Mouse (Mus musculus): ENCODE data around the gene Pld5. TPM values are rescaled to one million over a fixed set of nuclear protein-coding genes. Genes with fewer than 3 reads are reported as not detected.

Pld5 gene
- polyA plus RNA-seq, 1 experiment from 2014 or later, result 0.58 TPM

- Histone ChIP-seq H3K4me1 (ENCODE audit: control insufficient read depth in 2 of 2, insufficient read depth in 2 of 2, low read length in 2 of 2) (no peaks in the 10 kb centered on the region), H3K4me3 (ENCODE audit: control insufficient read depth in 1 of 2, insufficient read depth in 1 of 2, low read depth in 1 of 2, low read length in 2 of 2) (no peak overlapping the region), H3K9me3 (ENCODE audit: control insufficient read depth, low read length) (no peaks in the 10 kb centered on the region), H3K9ac (ENCODE audit: low read length) (no peak overlapping the region), H3K36me3 (ENCODE audit: control insufficient read depth, insufficient read depth, low read length) (no peaks in the 10 kb centered on the region), H3K27me3 (ENCODE audit: control insufficient read depth, insufficient read depth, low read length) (no peaks in the 10 kb centered on the region), H3K27ac (replicated peaks in 1 of 2; ENCODE audit: control insufficient read depth in 1 of 2, insufficient read depth in 1 of 2, low read depth in 2 of 2, low read length in 2 of 2) (no peak overlapping the region), H3K4me2 (ENCODE audit: low read length) (no peak overlapping the region)
- WGBS, result 76% methylated on average over 2 of the region's 2 CpGs
- ATAC-seq (ENCODE audit: insufficient number of reproducible peaks, insufficient read depth, low FRiP score, low read depth), result no peak
Measured at GRCm38 (mm10) chr1:176167114-176167513, 108.0 kb downstream of the Pld5 start.

GRCm38 (mm10) chr1:176145306-176145705 lies 129.8 kb downstream of the Pld5 start:
- H3K9ac ChIP-seq (ENCODE audit: low read length), result no peak overlapping the region
- no peak overlapping the region for H3K27ac ChIP-seq (replicated peaks in 1 of 2; ENCODE audit: control insufficient read depth in 1 of 2, insufficient read depth in 1 of 2, low read depth in 2 of 2, low read length in 2 of 2)
- H3K9me3 ChIP-seq (ENCODE audit: control insufficient read depth, low read length), result peaks cover 10% of the 10 kb centered on the region; the same call in 1 of the 2 replicates
- WGBS, result 41% methylated on average over 6 of the region's 6 CpGs
- no peak overlapping the region for H3K4me2 ChIP-seq (ENCODE audit: low read length)
- no peaks in the 10 kb centered on the region for H3K4me1 ChIP-seq (ENCODE audit: control insufficient read depth in 2 of 2, insufficient read depth in 2 of 2, low read length in 2 of 2)
- no peak overlapping the region for H3K4me3 ChIP-seq (ENCODE audit: control insufficient read depth in 1 of 2, insufficient read depth in 1 of 2, low read depth in 1 of 2, low read length in 2 of 2)
- no peaks in the 10 kb centered on the region for H3K36me3 ChIP-seq (ENCODE audit: control insufficient read depth, insufficient read depth, low read length)
- ATAC-seq (ENCODE audit: insufficient number of reproducible peaks, insufficient read depth, low FRiP score, low read depth), result no peak
- no peaks in the 10 kb centered on the region for H3K27me3 ChIP-seq (ENCODE audit: control insufficient read depth, insufficient read depth, low read length)

- no peak for ATAC-seq (ENCODE audit: insufficient number of reproducible peaks, insufficient read depth, low FRiP score, low read depth)
- Histone ChIP-seq H3K4me2 (ENCODE audit: low read length) (no peak overlapping the region), H3K27me3 (ENCODE audit: control insufficient read depth, insufficient read depth, low read length) (peaks cover 2% of the 10 kb centered on the region; the same call in 1 of the 2 replicates), H3K9me3 (ENCODE audit: control insufficient read depth, low read length) (peaks cover 3% of the 10 kb centered on the region; the same call in 1 of the 2 replicates), H3K27ac (replicated peaks in 1 of 2; ENCODE audit: control insufficient read depth in 1 of 2, insufficient read depth in 1 of 2, low read depth in 2 of 2, low read length in 2 of 2) (no peak overlapping the region), H3K4me1 (ENCODE audit: control insufficient read depth in 2 of 2, insufficient read depth in 2 of 2, low read length in 2 of 2) (peaks cover 0 to 2% of the 10 kb centered on the region in 2 experiments; a peak in 1 of 4 replicates), H3K4me3 (ENCODE audit: control insufficient read depth in 1 of 2, insufficient read depth in 1 of 2, low read depth in 1 of 2, low read length in 2 of 2) (no peak overlapping the region), H3K36me3 (ENCODE audit: control insufficient read depth, insufficient read depth, low read length) (no peaks in the 10 kb centered on the region), H3K9ac (ENCODE audit: low read length) (no peak overlapping the region)
- 88% methylated on average over 8 of the region's 8 CpGs for WGBS
Measured at GRCm38 (mm10) chr1:176134379-176134778, 140.7 kb downstream of the Pld5 start.

- H3K9me3 ChIP-seq (ENCODE audit: control insufficient read depth, low read length), result 0 out of 2 replicates have a peak, but pooled peaks cover 3% of the 10 kb centered on the region
- H3K27me3 ChIP-seq (ENCODE audit: control insufficient read depth, insufficient read depth, low read length), result peaks cover 41% of the 10 kb centered on the region
- no peak overlapping the region for H3K4me2 ChIP-seq (ENCODE audit: low read length)
- WGBS, result 57% methylated on average over 2 of the region's 2 CpGs
- ATAC-seq (ENCODE audit: insufficient number of reproducible peaks, insufficient read depth, low FRiP score, low read depth), result no peak
- peaks cover 0 to 7% of the 10 kb centered on the region in 2 experiments; a peak in 2 of 4 replicates for H3K4me1 ChIP-seq (ENCODE audit: control insufficient read depth in 2 of 2, insufficient read depth in 2 of 2, low read length in 2 of 2)
- H3K36me3 ChIP-seq (ENCODE audit: control insufficient read depth, insufficient read depth, low read length), result no peaks in the 10 kb centered on the region
- H3K9ac ChIP-seq (ENCODE audit: low read length), result no peak overlapping the region
- no peak overlapping the region for H3K27ac ChIP-seq (replicated peaks in 1 of 2; ENCODE audit: control insufficient read depth in 1 of 2, insufficient read depth in 1 of 2, low read depth in 2 of 2, low read length in 2 of 2)
- H3K4me3 ChIP-seq (ENCODE audit: control insufficient read depth in 1 of 2, insufficient read depth in 1 of 2, low read depth in 1 of 2, low read length in 2 of 2), result no peak overlapping the region
Measured at GRCm38 (mm10) chr1:176125771-176126170, 149.3 kb downstream of the Pld5 start.

GRCm38 (mm10) chr1:176124441-176124840 lies 150.7 kb downstream of the Pld5 start:
- H3K27ac ChIP-seq (replicated peaks in 1 of 2; ENCODE audit: control insufficient read depth in 1 of 2, insufficient read depth in 1 of 2, low read depth in 2 of 2, low read length in 2 of 2), result no peak overlapping the region
- no peak overlapping the region for H3K9ac ChIP-seq (ENCODE audit: low read length)
- ATAC-seq (ENCODE audit: insufficient number of reproducible peaks, insufficient read depth, low FRiP score, low read depth), result no peak
- H3K4me2 ChIP-seq (ENCODE audit: low read length), result peak overlapping the region; percentile 53
- no peaks in the 10 kb centered on the region for H3K9me3 ChIP-seq (ENCODE audit: control insufficient read depth, low read length)
- H3K4me3 ChIP-seq (ENCODE audit: control insufficient read depth in 1 of 2, insufficient read depth in 1 of 2, low read depth in 1 of 2, low read length in 2 of 2), result peak overlapping the region in 1 of 2 experiments; percentile 9; a peak in 1 of 4 replicates
- 25% methylated on average over 8 of the region's 8 CpGs for WGBS
- peaks cover 0 to 7% of the 10 kb centered on the region in 2 experiments; a peak in 2 of 4 replicates for H3K4me1 ChIP-seq (ENCODE audit: control insufficient read depth in 2 of 2, insufficient read depth in 2 of 2, low read length in 2 of 2)
- peaks cover 49% of the 10 kb centered on the region for H3K27me3 ChIP-seq (ENCODE audit: control insufficient read depth, insufficient read depth, low read length)
- H3K36me3 ChIP-seq (ENCODE audit: control insufficient read depth, insufficient read depth, low read length), result no peaks in the 10 kb centered on the region

- WGBS, result 7% methylated on average over 2 of the region's 2 CpGs
- peaks cover 53% of the 10 kb centered on the region for H3K27me3 ChIP-seq (ENCODE audit: control insufficient read depth, insufficient read depth, low read length)
- no peak overlapping the region for H3K27ac ChIP-seq (replicated peaks in 1 of 2; ENCODE audit: control insufficient read depth in 1 of 2, insufficient read depth in 1 of 2, low read depth in 2 of 2, low read length in 2 of 2)
- no peaks in the 10 kb centered on the region for H3K36me3 ChIP-seq (ENCODE audit: control insufficient read depth, insufficient read depth, low read length)
- H3K9ac ChIP-seq (ENCODE audit: low read length), result no peak overlapping the region
- no peaks in the 10 kb centered on the region for H3K9me3 ChIP-seq (ENCODE audit: control insufficient read depth, low read length)
- ATAC-seq (ENCODE audit: insufficient number of reproducible peaks, insufficient read depth, low FRiP score, low read depth), result 0 out of 2 replicates have a peak, but pooled peaks have one; percentile 43
- peaks cover 0 to 7% of the 10 kb centered on the region in 2 experiments; a peak in 2 of 4 replicates for H3K4me1 ChIP-seq (ENCODE audit: control insufficient read depth in 2 of 2, insufficient read depth in 2 of 2, low read length in 2 of 2)
- peak overlapping the region; percentile 53 for H3K4me2 ChIP-seq (ENCODE audit: low read length)
- H3K4me3 ChIP-seq (ENCODE audit: control insufficient read depth in 1 of 2, insufficient read depth in 1 of 2, low read depth in 1 of 2, low read length in 2 of 2), result no peak overlapping the region
Measured at GRCm38 (mm10) chr1:176123781-176124180, 151.3 kb downstream of the Pld5 start.

- Histone ChIP-seq H3K9ac (ENCODE audit: low read length) (no peak overlapping the region), H3K27me3 (ENCODE audit: control insufficient read depth, insufficient read depth, low read length) (peaks cover 18% of the 10 kb centered on the region), H3K27ac (replicated peaks in 1 of 2; ENCODE audit: control insufficient read depth in 1 of 2, insufficient read depth in 1 of 2, low read depth in 2 of 2, low read length in 2 of 2) (no peak overlapping the region), H3K4me2 (ENCODE audit: low read length) (no peak overlapping the region), H3K9me3 (ENCODE audit: control insufficient read depth, low read length) (no peaks in the 10 kb centered on the region), H3K4me3 (ENCODE audit: control insufficient read depth in 1 of 2, insufficient read depth in 1 of 2, low read depth in 1 of 2, low read length in 2 of 2) (no peak overlapping the region), H3K36me3 (ENCODE audit: control insufficient read depth, insufficient read depth, low read length) (no peaks in the 10 kb centered on the region), H3K4me1 (ENCODE audit: control insufficient read depth in 2 of 2, insufficient read depth in 2 of 2, low read length in 2 of 2) (no peaks in the 10 kb centered on the region)
- ATAC-seq (ENCODE audit: insufficient number of reproducible peaks, insufficient read depth, low FRiP score, low read depth), result no peak
- WGBS, result 81% methylated on average over 4 of the region's 4 CpGs
Measured at GRCm38 (mm10) chr1:176115604-176116003, 159.5 kb downstream of the Pld5 start.
